Mouse (Mus musculus) erythroblast, embryonic 14.5 days (primary cell): ENCODE results near the gene Myo5c. TPM values are rescaled to one million over a fixed set of nuclear protein-coding genes. Genes with fewer than 3 reads are reported as not detected.

Experiments
- H3K27me3 ChIP-seq: 2 replicates; pipeline ENCODE4 v1.6.1; 2012; ENCODE audit warnings: inconsistent platforms; ENCODE audit not compliant: control insufficient read depth
- H3K36me3 ChIP-seq: 2 replicates; pipeline ENCODE4 v1.6.1; 2012; ENCODE audit warnings: mild to moderate bottlenecking, inconsistent platforms; ENCODE audit not compliant: control insufficient read depth
- H3K4me1 ChIP-seq: 2 replicates; pipeline ENCODE4 v1.6.1; 2012; ENCODE audit warnings: inconsistent platforms; ENCODE audit not compliant: control insufficient read depth
- H3K4me3 ChIP-seq: replicated peaks from 2 replicates; pipeline ENCODE3; 2012; ENCODE audit warnings: moderate library complexity, mild to moderate bottlenecking, inconsistent platforms
- H3K9me3 ChIP-seq: 2 replicates; pipeline ENCODE4 v1.6.1; 2012; ENCODE audit warnings: low read length, inconsistent platforms, mixed read lengths; ENCODE audit not compliant: control insufficient read depth
- GATA1 ChIP-seq: IDR thresholded peaks from 2 replicates; pipeline ENCODE4 v1.6.1; 2012; ENCODE audit warnings: low read length, inconsistent platforms, mixed read lengths
- TAL1 ChIP-seq: IDR thresholded peaks from 3 replicates; pipeline ENCODE4 v1.6.1; 2012; ENCODE audit warnings: low read length, inconsistent platforms, mixed read lengths
- polyA plus RNA-seq: library from polyadenylated mRNA; stranded (reverse); fragments of >175 nt; gene quantifications from 2 replicates; pipeline ENCODE4 v1.2.3, GENCODE M21; 2012

Gene Myo5c
- not detected in 2 replicates for polyA plus RNA-seq

- TF ChIP-seq GATA1 (no peak), TAL1 (no peak)
- Histone ChIP-seq H3K9me3 (no peaks in the 10 kb centered on the region), H3K4me1 (no peaks in the 10 kb centered on the region), H3K36me3 (no peaks in the 10 kb centered on the region), H3K27me3 (peaks cover 25% of the 10 kb centered on the region), H3K4me3 (peak within 1 kb of the TSS; percentile 32)
Measured at GRCm38 (mm10) chr9:75231841-75232746, at the start of gene Myo5c. Gene Myo5c (plus strand): TSS chr9:75232020.

GRCm38 (mm10) chr9:75187646-75188260, 44.1 kb upstream of the Myo5c start:
- no peak for TF ChIP-seq TAL1
- TF ChIP-seq GATA1, result no peak
- Histone ChIP-seq H3K4me1 (no peaks in the 10 kb centered on the region), H3K27me3 (no peaks in the 10 kb centered on the region), H3K9me3 (no peaks in the 10 kb centered on the region), H3K4me3 (no peak overlapping the region), H3K36me3 (no peaks in the 10 kb centered on the region)

- H3K27me3 ChIP-seq, result no peaks in the 10 kb centered on the region
- H3K4me1 ChIP-seq, result no peaks in the 10 kb centered on the region
- H3K9me3 ChIP-seq, result no peaks in the 10 kb centered on the region
- no peak for TF ChIP-seq TAL1
- TF ChIP-seq GATA1, result no peak
- no peaks in the 10 kb centered on the region for H3K36me3 ChIP-seq
- no peak overlapping the region for H3K4me3 ChIP-seq
Measured at GRCm38 (mm10) chr9:75193858-75194257, 38.0 kb upstream of the Myo5c start.

GRCm38 (mm10) chr9:75196335-75196734, 35.5 kb upstream of the Myo5c start:
- Histone ChIP-seq H3K4me3 (no peak overlapping the region), H3K4me1 (no peaks in the 10 kb centered on the region), H3K27me3 (no peaks in the 10 kb centered on the region), H3K36me3 (no peaks in the 10 kb centered on the region), H3K9me3 (no peaks in the 10 kb centered on the region)
- TF ChIP-seq TAL1 (no peak), GATA1 (no peak)

GRCm38 (mm10) chr9:75197297-75197696, 34.5 kb upstream of the Myo5c start:
- no peaks in the 10 kb centered on the region for H3K36me3 ChIP-seq
- TF ChIP-seq GATA1, result no peak
- TF ChIP-seq TAL1, result no peak
- no peaks in the 10 kb centered on the region for H3K9me3 ChIP-seq

GRCm38 (mm10) chr9:75201506-75201905, 30.3 kb upstream of the Myo5c start:
- no peaks in the 10 kb centered on the region for H3K27me3 ChIP-seq
- no peaks in the 10 kb centered on the region for H3K4me1 ChIP-seq
- TF ChIP-seq GATA1 (no peak), TAL1 (no peak)
- H3K9me3 ChIP-seq, result no peaks in the 10 kb centered on the region
- no peak overlapping the region for H3K4me3 ChIP-seq
- no peaks in the 10 kb centered on the region for H3K36me3 ChIP-seq

More at GRCm38 (mm10) chr9:75197297-75197696, 34.5 kb upstream of the Myo5c start:
- Histone ChIP-seq H3K4me3 (no peak overlapping the region), H3K4me1 (no peaks in the 10 kb centered on the region), H3K27me3 (no peaks in the 10 kb centered on the region)

GRCm38 (mm10) chr9:75202036-75202435, 29.8 kb upstream of the Myo5c start:
- Histone ChIP-seq H3K36me3 (no peaks in the 10 kb centered on the region), H3K4me3 (no peak overlapping the region), H3K4me1 (no peaks in the 10 kb centered on the region), H3K9me3 (no peaks in the 10 kb centered on the region), H3K27me3 (no peaks in the 10 kb centered on the region)
- TF ChIP-seq TAL1, result no peak
- no peak for TF ChIP-seq GATA1

GRCm38 (mm10) chr9:75209246-75209645, 22.6 kb upstream of the Myo5c start:
- Histone ChIP-seq H3K9me3 (no peaks in the 10 kb centered on the region), H3K4me3 (no peak overlapping the region), H3K36me3 (no peaks in the 10 kb centered on the region), H3K27me3 (no peaks in the 10 kb centered on the region), H3K4me1 (no peaks in the 10 kb centered on the region)
- TF ChIP-seq TAL1, result no peak
- TF ChIP-seq GATA1, result no peak

GRCm38 (mm10) chr9:75210269-75210668, 21.6 kb upstream of the Myo5c start:
- no peak for TF ChIP-seq TAL1
- no peak for TF ChIP-seq GATA1
- Histone ChIP-seq H3K36me3 (no peaks in the 10 kb centered on the region), H3K27me3 (no peaks in the 10 kb centered on the region), H3K4me1 (no peaks in the 10 kb centered on the region), H3K9me3 (no peaks in the 10 kb centered on the region), H3K4me3 (no peak overlapping the region)
